ENCODE assay signal across 19 mouse cellular contexts in the genomic region with DNA sequence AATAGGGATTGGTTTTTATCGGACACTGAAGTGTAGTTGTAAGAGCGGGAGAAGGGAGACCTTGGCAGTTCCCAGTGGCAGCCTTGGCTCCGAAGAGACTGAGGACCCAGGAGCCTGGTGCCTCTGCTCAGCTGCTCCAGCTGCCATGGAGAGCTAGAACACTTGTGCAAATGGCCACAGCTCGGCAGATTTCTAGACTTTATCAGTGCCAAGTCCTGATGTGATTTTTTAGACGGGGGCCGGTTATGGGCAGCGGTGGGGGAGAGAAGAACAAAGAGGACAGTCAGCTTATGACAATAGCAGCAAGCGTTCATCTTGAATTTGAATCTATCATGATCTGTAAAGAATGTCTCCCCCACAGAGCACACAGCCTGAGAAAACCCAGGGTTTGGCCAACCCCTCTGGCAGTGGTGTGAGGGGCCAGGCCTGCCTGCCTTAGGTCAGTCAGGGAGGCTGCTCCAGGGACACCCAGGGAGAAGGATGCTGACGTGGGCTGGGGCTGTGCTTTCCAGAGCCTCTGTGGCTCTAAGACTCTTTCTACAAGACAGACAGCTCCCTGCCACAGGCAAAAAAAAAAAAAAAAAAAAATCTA. TPM values are rescaled to one million over a fixed set of nuclear protein-coding genes. Genes with fewer than 3 reads are reported as not detected.
DNase-seq lines count a peak whose midpoint lies in the region; ATAC-seq and TF ChIP-seq lines count a peak whose summit lies in the region.
"Had no signal": no experiment of that assay in that cellular context is flagged by ENCODE, and none has a peak within 500 bp of the region (broad histone marks: within the 10 kb centered on the region; RNA-seq: fewer than 3 reads in every experiment).

No protein-coding gene starts in this region.

- ATAC-seq in forebrain, postnatal 0 days = peak; percentile 14; the same call in 1 of the 2 replicates
- ATAC-seq in forebrain, embryonic 12.5 days (ENCODE audit: low FRiP score) = no peak
- ATAC-seq in hindbrain, embryonic 14.5 days (ENCODE audit: low FRiP score) = no peak
- ATAC-seq in midbrain, embryonic 15.5 days (replicated peaks) = no peak
- ATAC-seq: forebrain, embryonic 15.5 days; intestine, embryonic 15.5 days had no signal

- DNase-seq in forebrain, postnatal 0 days = no peak
- DNase-seq in hindbrain, embryonic 10.5 days (ENCODE audit: low spot score) = no peak
- no peak for DNase-seq in hindbrain, embryonic 14.5 days (ENCODE audit: low spot score)
- no peak for DNase-seq in midbrain, embryonic 10.5 days (ENCODE audit: low spot score)
- DNase-seq in retina, postnatal 1 day = peak; percentile 51
- DNase-seq in embryo, embryonic 11 days = no peak
- DNase-seq: adrenal gland, adult 8-10 months; cerebellum, adult 11 months; cerebellum, postnatal 25 days; lung, embryonic 14.5 days; right cerebral cortex, postnatal 25 days; thymus, postnatal 4 days had no signal

- TF ChIP-seq CTCF in forebrain, postnatal 0 days (IDR thresholded peaks at IDR 0.05; ENCODE audit: low read depth) = no peak

- H3K9ac ChIP-seq in forebrain, postnatal 0 days = no peak overlapping the region
- no peak overlapping the region for H3K9ac ChIP-seq in forebrain, embryonic 12.5 days
- no peak overlapping the region for H3K9ac ChIP-seq in hindbrain, embryonic 14.5 days
- no peak overlapping the region for H3K9ac ChIP-seq in midbrain, embryonic 15.5 days
- H3K9ac ChIP-seq: forebrain, embryonic 15.5 days; intestine, embryonic 15.5 days; lung, embryonic 14.5 days; neural tube, embryonic 13.5 days had no signal

- no peak overlapping the region for H3K4me2 ChIP-seq in forebrain, postnatal 0 days (ENCODE audit: low read depth)
- H3K4me2 ChIP-seq in forebrain, embryonic 12.5 days = no peak overlapping the region
- H3K4me2 ChIP-seq in hindbrain, embryonic 14.5 days (replicated peaks) = no peak overlapping the region
- H3K4me2 ChIP-seq in midbrain, embryonic 15.5 days = no peak overlapping the region
- H3K4me2 ChIP-seq: forebrain, embryonic 15.5 days; intestine, embryonic 15.5 days; lung, embryonic 14.5 days; neural tube, embryonic 13.5 days had no signal

- H3K27me3 ChIP-seq in forebrain, postnatal 0 days (ENCODE audit: insufficient read depth, low read length) = no peaks in the 10 kb centered on the region
- H3K27me3 ChIP-seq in forebrain, embryonic 12.5 days = no peaks in the 10 kb centered on the region
- no peaks in the 10 kb centered on the region for H3K27me3 ChIP-seq in hindbrain, embryonic 10.5 days (ENCODE audit: insufficient read depth, poor library complexity, severe bottlenecking)
- no peaks in the 10 kb centered on the region for H3K27me3 ChIP-seq in hindbrain, embryonic 14.5 days (ENCODE audit: control insufficient read depth, insufficient read depth, low read length)
- H3K27me3 ChIP-seq in midbrain, embryonic 10.5 days (ENCODE audit: low read depth, poor library complexity, severe bottlenecking) = no peaks in the 10 kb centered on the region
- no peaks in the 10 kb centered on the region for H3K27me3 ChIP-seq in midbrain, embryonic 15.5 days (replicated peaks)
- H3K27me3 ChIP-seq: CH12.LX; forebrain, embryonic 15.5 days; intestine, embryonic 15.5 days; neural tube, embryonic 13.5 days had no signal

- no peak overlapping the region for H3K27ac ChIP-seq in forebrain, postnatal 0 days (ENCODE audit: low read depth, low read length)
- no peak overlapping the region for H3K27ac ChIP-seq in forebrain, embryonic 12.5 days
- 0 out of 2 replicates have a peak overlapping the region, but pooled peaks have one; percentile 40 for H3K27ac ChIP-seq in hindbrain, embryonic 10.5 days
- no peak overlapping the region; the same call in 1 of the 2 replicates for H3K27ac ChIP-seq in hindbrain, embryonic 14.5 days
- H3K27ac ChIP-seq in midbrain, embryonic 10.5 days (replicated peaks) = 0 out of 2 replicates have a peak overlapping the region, but pooled peaks have one; percentile 2
- H3K27ac ChIP-seq in midbrain, embryonic 15.5 days = no peak overlapping the region
- H3K27ac ChIP-seq: forebrain, embryonic 15.5 days; intestine, embryonic 15.5 days; neural tube, embryonic 13.5 days had no signal

- H3K9me3 ChIP-seq in forebrain, postnatal 0 days (ENCODE audit: low read length) = no peaks in the 10 kb centered on the region
- no peaks in the 10 kb centered on the region for H3K9me3 ChIP-seq in forebrain, embryonic 12.5 days
- H3K9me3 ChIP-seq in hindbrain, embryonic 10.5 days = 0 out of 2 replicates have a peak, but pooled peaks cover 3% of the 10 kb centered on the region
- no peaks in the 10 kb centered on the region for H3K9me3 ChIP-seq in hindbrain, embryonic 14.5 days (ENCODE audit: control insufficient read depth, low read length)
- no peaks in the 10 kb centered on the region for H3K9me3 ChIP-seq in midbrain, embryonic 10.5 days (replicated peaks)
- no peaks in the 10 kb centered on the region for H3K9me3 ChIP-seq in midbrain, embryonic 15.5 days
- H3K9me3 ChIP-seq: forebrain, embryonic 15.5 days; intestine, embryonic 15.5 days; neural tube, embryonic 13.5 days had no signal

- H3K36me3 ChIP-seq in forebrain, postnatal 0 days (ENCODE audit: insufficient read depth) = peaks cover 18% of the 10 kb centered on the region
- H3K36me3 ChIP-seq in forebrain, embryonic 12.5 days (replicated peaks) = 0 out of 2 replicates have a peak, but pooled peaks cover 4% of the 10 kb centered on the region
- peaks cover 22% of the 10 kb centered on the region for H3K36me3 ChIP-seq in hindbrain, embryonic 10.5 days
- peaks cover 8% of the 10 kb centered on the region; the same call in 1 of the 2 replicates for H3K36me3 ChIP-seq in hindbrain, embryonic 14.5 days (replicated peaks; ENCODE audit: control insufficient read depth, insufficient read depth)
- peaks cover 22% of the 10 kb centered on the region for H3K36me3 ChIP-seq in midbrain, embryonic 10.5 days
- H3K36me3 ChIP-seq in midbrain, embryonic 15.5 days (replicated peaks) = 0 out of 2 replicates have a peak, but pooled peaks cover 4% of the 10 kb centered on the region
- H3K36me3 ChIP-seq: intestine, embryonic 15.5 days had no signal

- WGBS in forebrain, postnatal 0 days = 57% methylated on average over 9 of the region's 9 CpGs
- WGBS in forebrain, embryonic 12.5 days = 79% methylated on average over 9 of the region's 9 CpGs
- WGBS in hindbrain, embryonic 10.5 days = 64% methylated on average over 9 of the region's 9 CpGs
- WGBS in hindbrain, embryonic 14.5 days = 44% methylated on average over 9 of the region's 9 CpGs
- WGBS in midbrain, embryonic 10.5 days = 82% methylated on average over 9 of the region's 9 CpGs
- 53% methylated on average over 9 of the region's 9 CpGs for WGBS in midbrain, embryonic 15.5 days

- H3K4me3 ChIP-seq in forebrain, postnatal 0 days (ENCODE audit: low read depth, low read length) = no peak overlapping the region
- no peak overlapping the region for H3K4me3 ChIP-seq in forebrain, embryonic 12.5 days (replicated peaks)
- H3K4me3 ChIP-seq in hindbrain, embryonic 10.5 days = no peak overlapping the region
- no peak overlapping the region for H3K4me3 ChIP-seq in hindbrain, embryonic 14.5 days (replicated peaks; ENCODE audit: low read length)
- H3K4me3 ChIP-seq in midbrain, embryonic 10.5 days = no peak overlapping the region
- H3K4me3 ChIP-seq in midbrain, embryonic 15.5 days = no peak overlapping the region
- H3K4me3 ChIP-seq: erythroblast, embryonic 14.5 days; forebrain, embryonic 15.5 days; intestine, embryonic 15.5 days; neural tube, embryonic 13.5 days had no signal

- H3K4me1 ChIP-seq in forebrain, postnatal 0 days (ENCODE audit: insufficient read depth) = no peaks in the 10 kb centered on the region
- H3K4me1 ChIP-seq in forebrain, embryonic 12.5 days = no peaks in the 10 kb centered on the region
- peaks cover 5% of the 10 kb centered on the region for H3K4me1 ChIP-seq in hindbrain, embryonic 10.5 days (replicated peaks)
- H3K4me1 ChIP-seq in hindbrain, embryonic 14.5 days (replicated peaks; ENCODE audit: control insufficient read depth, insufficient read depth, low read length) = 0 out of 2 replicates have a peak, but pooled peaks cover 3% of the 10 kb centered on the region
- H3K4me1 ChIP-seq in midbrain, embryonic 10.5 days = 0 out of 2 replicates have a peak, but pooled peaks cover 3% of the 10 kb centered on the region
- H3K4me1 ChIP-seq in midbrain, embryonic 15.5 days = no peaks in the 10 kb centered on the region
- H3K4me1 ChIP-seq: forebrain, embryonic 15.5 days; intestine, embryonic 15.5 days had no signal

RNA-seq across cellular contexts. Expression of gene Olfml2b, which starts 29.9 kb away (rescaled TPM):
- total RNA-seq in forebrain, postnatal 0 days (2014; rRNA removed) = 11.6 and 13.1 TPM in 2 replicates
- polyA plus RNA-seq in forebrain, postnatal 0 days (2015; fragmentation: Nextera tagmentation; extraction: Ambion mirVana) = 6.5 and 7.9 TPM in 2 replicates
- polyA plus RNA-seq in forebrain, embryonic 12.5 days (2016; fragmentation: Nextera tagmentation; extraction: Ambion mirVana) = 6.1 and 6.5 TPM in 2 replicates
- polyA plus RNA-seq in hindbrain, embryonic 10.5 days (2016; fragmentation: Nextera tagmentation; extraction: Ambion mirVana) = 5.7 and 5.9 TPM in 2 replicates
- polyA plus RNA-seq in hindbrain, embryonic 14.5 days (2014; fragmentation: Nextera tagmentation; extraction: Ambion mirVana) = 5.2 and 5.7 TPM in 2 replicates
- polyA plus RNA-seq in midbrain, embryonic 10.5 days (2016; fragmentation: Nextera tagmentation; extraction: Ambion mirVana) = 6.1 and 7.6 TPM in 2 replicates
- polyA plus RNA-seq in midbrain, embryonic 15.5 days (2015; fragmentation: Nextera tagmentation; extraction: Ambion mirVana) = 4.8 and 5.2 TPM in 2 replicates
- polyA plus RNA-seq: erythroblast, embryonic 14.5 days had no signal

Comparison
In these comparisons a context has a peak if more than half of its experiments do, and no peak if none do; other contexts are left out.
1. H3K27ac ChIP-seq: peak in hindbrain, embryonic 10.5 days (single experiment) and midbrain, embryonic 10.5 days (single experiment); none in forebrain, postnatal 0 days (single experiment), forebrain, embryonic 12.5 days (single experiment), hindbrain, embryonic 14.5 days (single experiment) and midbrain, embryonic 15.5 days (single experiment).